Mouse (Mus musculus) brain, adult 2 months (tissue): ENCODE results near the gene Myo1b.
A peak's percentile ranks its signal among the peaks of the same experiment; 100 is the strongest.

Experiments used
- DNase-seq: peaks from one replicate; pipeline ENCODE4 v3.0.0; 2011; ENCODE audit warnings: low read depth, low spot score

The Myo1b gene

GRCm38 (mm10) chr1:51895961-51896360 is 19.9 kb downstream of the Myo1b start:
- no peak for DNase-seq

GRCm38 (mm10) chr1:51894721-51895120 is 21.1 kb downstream of the Myo1b start:
- DNase-seq: no peak

GRCm38 (mm10) chr1:51893521-51894355 is 22.1 kb downstream of the Myo1b start:
- no peak for DNase-seq

GRCm38 (mm10) chr1:51892005-51892404 is 23.9 kb downstream of the Myo1b start:
- no peak for DNase-seq

GRCm38 (mm10) chr1:51888046-51888813 is 27.6 kb downstream of the Myo1b start:
- no peak for DNase-seq

- DNase-seq: no peak
Observed at GRCm38 (mm10) chr1:51885356-51885983, 30.4 kb downstream of the Myo1b start.

- no peak for DNase-seq
Observed at GRCm38 (mm10) chr1:51883211-51883610, 32.7 kb downstream of the Myo1b start.

GRCm38 (mm10) chr1:51882752-51883151 is 33.1 kb downstream of the Myo1b start:
- DNase-seq: no peak

- peak; percentile 24 for DNase-seq
Observed at GRCm38 (mm10) chr1:51879927-51880814, 35.7 kb downstream of the Myo1b start.

- peak; percentile 18 for DNase-seq
Observed at GRCm38 (mm10) chr1:51879333-51879770, 36.5 kb downstream of the Myo1b start.

- DNase-seq: peak; percentile 46
Observed at GRCm38 (mm10) chr1:51875462-51876225, 40.2 kb downstream of the Myo1b start.

- DNase-seq: no peak
Observed at GRCm38 (mm10) chr1:51872493-51873261, 43.2 kb downstream of the Myo1b start.

- DNase-seq: peak; percentile 22
Observed at GRCm38 (mm10) chr1:51871234-51871633, 44.6 kb downstream of the Myo1b start.

GRCm38 (mm10) chr1:51862828-51863421 is 52.9 kb downstream of the Myo1b start:
- DNase-seq: no peak

GRCm38 (mm10) chr1:51860837-51861236 is 55.0 kb downstream of the Myo1b start:
- DNase-seq: peak; percentile 55

GRCm38 (mm10) chr1:51856946-51857345 is 58.9 kb downstream of the Myo1b start:
- no peak for DNase-seq

- no peak for DNase-seq
Observed at GRCm38 (mm10) chr1:51856245-51856915, 59.5 kb downstream of the Myo1b start.

- no peak for DNase-seq
Observed at GRCm38 (mm10) chr1:51855541-51856244, 60.2 kb downstream of the Myo1b start.
